Mouse (Mus musculus) embryonic facial prominence, embryonic 10.5 days (tissue): ENCODE data around the gene Mcrip1. TPM values are rescaled to one million over a fixed set of nuclear protein-coding genes. Genes with fewer than 3 reads are reported as not detected.
"Not testable (repeated sequence)": the region's sequence is repeated elsewhere in the genome, so short reads cannot be mapped to it uniquely, and the experiment has no call there.

Source experiments
- DNase-seq: peaks from one replicate; pipeline ENCODE4 v3.0.0-alpha.2; 2017; ENCODE audit warnings: low spot score
- H3K27ac ChIP-seq: fragments of 300-500 bp; sonication (generic); replicated peaks from 2 replicates; pipeline ENCODE4 v1.5.1; 2016; ENCODE audit warnings: mild to moderate bottlenecking
- H3K27me3 ChIP-seq: fragments of 300-500 bp; sonication (generic); replicated peaks from 2 replicates; pipeline ENCODE4 v1.6.1; 2016; ENCODE audit warnings: low read depth, mild to moderate bottlenecking; ENCODE audit not compliant: poor library complexity, severe bottlenecking
- H3K36me3 ChIP-seq: fragments of 300-500 bp; sonication (generic); replicated peaks from 2 replicates; pipeline ENCODE4 v1.6.1; 2016; ENCODE audit warnings: mild to moderate bottlenecking, moderate library complexity
- H3K4me1 ChIP-seq: fragments of 300-500 bp; sonication (generic); 2 replicates; pipeline ENCODE4 v1.6.1; 2016
- H3K4me3 ChIP-seq: fragments of 300-500 bp; sonication (generic); 2 replicates; pipeline ENCODE4 v1.5.1; 2016; ENCODE audit warnings: mild to moderate bottlenecking, moderate library complexity
- H3K9me3 ChIP-seq: fragments of 300-500 bp; sonication (generic); 2 replicates; pipeline ENCODE4 v1.6.1; 2016; ENCODE audit warnings: mild to moderate bottlenecking
- WGBS: fragments of 180-500 bp; shearing (Covaris S2); methylation state at CpG from one replicate; pipeline ENCODE4 v1.1.7; 2016; 5-methylcytosine and 5-hydroxymethylcytosine counted together
- polyA plus RNA-seq: library from polyadenylated mRNA; unstranded; fragments of >200 nt; fragmentation: Nextera tagmentation; extraction: Ambion mirVana; gene quantifications from 2 replicates; pipeline ENCODE4 v1.2.1, GENCODE M21; 2016

The Mcrip1 gene
- 201 and 221 TPM in 2 replicates for polyA plus RNA-seq

DNA sequence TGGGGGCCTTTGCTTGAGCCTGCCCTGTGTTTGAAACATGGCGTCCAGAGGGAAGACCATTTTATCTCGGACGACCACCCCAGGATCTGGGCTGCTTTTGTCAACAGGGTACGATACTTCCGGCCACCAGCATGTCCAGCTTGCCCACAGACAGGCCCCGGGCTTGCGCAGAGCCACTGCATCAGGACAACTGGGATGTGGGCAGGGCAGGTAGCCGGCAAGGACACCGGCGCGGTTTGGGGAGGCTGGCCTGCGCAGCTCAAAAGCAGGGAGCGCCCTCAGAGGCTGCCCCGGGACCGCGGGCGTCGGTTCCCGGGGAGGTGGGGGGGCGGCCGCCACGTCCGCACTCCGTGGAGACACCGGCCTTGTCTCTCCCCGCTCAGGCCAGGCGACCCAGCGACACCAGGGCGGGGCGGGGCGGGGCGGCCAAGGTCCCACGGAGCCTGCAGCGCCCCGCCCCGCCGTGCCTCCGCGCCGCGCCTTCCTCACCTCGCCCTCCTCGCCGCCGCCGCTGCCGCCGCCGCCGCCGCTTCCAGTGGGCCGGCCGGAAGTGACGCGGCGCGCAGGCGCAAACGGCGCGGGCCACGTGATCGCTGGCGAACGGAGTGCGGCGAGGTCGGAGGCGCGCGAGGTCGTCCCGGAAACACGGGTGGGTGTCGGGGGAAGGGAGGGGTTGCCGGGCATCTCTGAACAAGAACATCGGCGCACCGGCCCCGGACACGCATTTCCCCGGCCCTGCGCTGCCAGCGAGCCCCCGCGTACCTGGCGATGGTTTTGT is at the start of gene Mcrip1:
Mcrip1 (minus strand) TSS at position 560 of the 778 bp plus-strand sequence.
- Histone ChIP-seq H3K36me3 (peaks cover 30% of the 10 kb centered on the region), H3K27ac (peak within 1 kb of the TSS; percentile 92), H3K4me3 (peak within 1 kb of the TSS; percentile 78), H3K4me1 (peaks cover 35% of the 10 kb centered on the region), H3K27me3 (no peaks in the 10 kb centered on the region), H3K9me3 (no peaks in the 10 kb centered on the region)
- peak; percentile 94 for DNase-seq
- under 1% methylated on average over 84 of the region's 87 CpGs for WGBS

DNA sequence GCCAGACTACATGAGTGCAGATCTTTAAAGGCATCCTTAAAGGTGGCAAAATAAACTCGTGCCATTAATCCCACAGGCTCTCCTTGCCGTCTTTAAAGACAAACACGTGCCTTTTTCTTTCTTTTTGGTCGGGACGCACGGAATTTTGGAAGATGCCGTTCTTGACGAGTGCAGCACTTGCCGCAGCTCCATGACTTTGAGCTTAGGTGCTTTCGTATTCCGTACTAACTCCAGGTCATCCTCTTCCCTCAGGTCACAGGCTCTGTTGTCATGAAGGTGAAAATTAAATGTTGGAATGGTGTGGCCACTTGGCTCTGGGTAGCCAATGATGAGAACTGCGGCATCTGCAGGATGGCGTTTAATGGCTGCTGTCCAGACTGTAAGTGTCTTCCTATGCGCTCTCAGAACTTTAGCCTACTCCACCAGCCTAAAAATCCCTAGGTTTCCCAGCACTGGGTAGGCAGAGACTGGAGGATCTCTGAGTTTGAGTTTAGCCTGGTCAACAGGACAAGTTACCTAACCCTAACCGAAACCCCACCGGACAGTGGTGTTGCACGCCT is 49.5 kb upstream of the Mcrip1 start:
- Histone ChIP-seq H3K36me3 (peaks cover 77% of the 10 kb centered on the region), H3K27me3 (no peaks in the 10 kb centered on the region), H3K4me1 (peaks cover 34% of the 10 kb centered on the region), H3K4me3 (peak overlapping the region; percentile 99), H3K27ac (peak overlapping the region; percentile 99), H3K9me3 (no peaks in the 10 kb centered on the region)
- 54% methylated on average over 17 of the region's 17 CpGs for WGBS
- no peak for DNase-seq

DNA sequence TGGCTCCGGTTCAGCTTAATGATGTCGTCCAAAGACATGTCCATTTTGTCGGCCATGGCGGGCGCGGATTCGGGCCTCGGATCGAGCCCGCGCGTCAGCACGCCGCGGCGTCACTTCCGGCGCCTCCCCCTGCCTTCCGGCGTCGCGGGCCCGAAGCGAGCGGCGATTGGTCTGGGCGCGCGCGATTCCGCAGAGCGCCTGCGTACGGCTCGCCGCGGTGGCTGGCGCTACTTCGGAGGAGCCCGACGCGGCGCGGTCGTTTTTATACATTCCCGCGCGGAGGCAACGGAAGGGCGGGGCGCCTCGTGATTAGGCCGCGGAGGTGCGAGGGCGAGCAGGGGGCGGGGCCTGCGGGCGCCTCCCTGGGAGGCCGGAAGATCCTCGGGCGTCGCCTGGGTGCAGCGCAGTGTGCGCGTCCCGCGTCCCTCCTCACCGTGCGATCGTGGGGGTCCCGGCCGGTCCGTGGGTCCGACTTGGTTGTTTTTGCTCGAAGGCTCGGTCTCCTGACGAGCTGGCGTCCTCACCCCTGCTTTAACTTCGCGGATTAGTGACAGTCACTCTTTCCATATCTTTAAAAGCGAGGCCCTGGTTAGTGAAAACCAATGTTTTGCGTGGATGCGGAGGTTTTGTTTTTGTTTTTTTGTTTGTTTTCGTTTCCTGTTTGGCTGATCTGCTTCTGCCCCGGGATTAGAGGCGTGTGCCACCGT is 48.9 kb upstream of the Mcrip1 start, which contains the start of the genes Alyref and Anapc11:
Alyref (minus strand) TSS at position 83 of the 707 bp plus-strand sequence.
Anapc11 (plus strand) TSS at position 139 of the 707 bp plus-strand sequence.
- Histone ChIP-seq H3K9me3 (no peaks in the 10 kb centered on the region), H3K4me3 (peak within 1 kb of the TSS; percentile 99), H3K27ac (peak within 1 kb of the TSS; percentile 99), H3K4me1 (peaks cover 34% of the 10 kb centered on the region), H3K27me3 (no peaks in the 10 kb centered on the region), H3K36me3 (peaks cover 77% of the 10 kb centered on the region)
- peak; percentile 97 for DNase-seq
- WGBS: under 1% methylated on average over 88 of the region's 88 CpGs

DNA sequence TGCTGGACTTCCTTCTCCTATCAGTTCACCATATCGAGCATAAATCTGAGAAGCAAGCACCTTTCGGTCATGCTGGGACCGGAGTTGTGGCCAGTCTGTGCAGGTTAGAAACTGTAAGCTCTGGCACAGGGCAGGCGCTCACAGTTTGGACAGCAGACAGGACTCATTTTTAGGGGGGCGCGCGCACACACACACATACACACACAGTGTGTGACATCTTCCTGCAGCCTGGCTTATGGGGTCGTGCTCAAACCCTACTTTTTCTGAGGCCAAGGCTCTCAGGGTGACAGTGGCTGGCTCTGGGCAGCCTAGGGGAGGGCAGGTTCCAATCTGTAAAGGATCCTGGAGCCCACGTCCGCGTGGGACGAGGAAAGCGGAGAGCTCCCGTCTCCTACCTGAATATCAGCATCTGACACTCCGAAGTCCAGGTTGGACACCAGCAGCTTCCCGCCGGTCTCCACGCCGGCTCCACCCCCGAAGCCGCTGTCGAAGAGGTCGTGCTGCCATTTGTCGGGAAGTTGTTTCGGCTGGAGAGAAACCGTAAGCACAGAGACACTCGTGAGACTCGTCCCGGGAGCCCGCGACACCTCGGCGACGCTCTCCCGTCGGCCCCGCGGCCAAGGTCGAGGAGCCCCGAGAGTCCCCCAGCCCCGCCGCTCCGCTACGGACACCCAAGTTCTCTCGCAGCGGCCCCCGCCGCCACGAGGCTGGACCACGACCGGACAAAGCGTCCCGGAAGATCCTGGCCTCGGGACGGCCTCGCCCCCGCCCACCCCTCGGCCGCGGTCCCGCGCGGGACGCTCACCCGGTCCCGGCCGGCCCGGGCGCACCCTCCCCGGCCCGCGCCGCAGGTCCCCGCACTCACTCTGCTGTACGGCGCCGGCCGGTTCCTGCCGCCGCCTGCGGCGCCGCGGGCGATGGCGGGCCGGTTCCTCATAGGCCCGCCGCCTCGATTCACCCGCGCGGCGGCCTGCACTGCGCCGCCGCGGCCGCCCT is 48.0 kb upstream of the Mcrip1 start:
- Histone ChIP-seq H3K36me3 (peaks cover 77% of the 10 kb centered on the region), H3K27me3 (no peaks in the 10 kb centered on the region), H3K27ac (peak overlapping the region; percentile 99), H3K4me1 (peaks cover 34% of the 10 kb centered on the region), H3K9me3 (no peaks in the 10 kb centered on the region), H3K4me3 (peak overlapping the region; percentile 99)
- WGBS: 5% methylated on average over 99 of the region's 99 CpGs
- DNase-seq: peak; percentile 44

DNA sequence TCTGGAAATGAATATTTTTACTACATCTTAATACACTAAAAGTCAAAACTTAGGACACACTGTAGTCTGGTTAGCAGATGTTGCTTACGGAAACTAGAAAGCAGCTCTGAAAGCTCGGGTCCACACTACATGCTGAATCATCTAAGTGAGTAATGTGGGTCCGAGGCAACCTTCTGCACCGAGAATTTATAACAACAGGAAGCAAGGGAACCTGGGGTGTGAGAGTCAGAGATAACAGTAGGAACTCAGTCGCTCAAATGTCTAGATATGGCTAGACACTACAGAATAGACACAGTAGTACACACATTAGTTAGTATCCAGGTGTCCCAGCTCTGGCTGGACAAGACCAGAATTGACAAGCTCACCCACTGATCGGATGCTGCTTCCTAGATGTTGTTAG is 39.0 kb upstream of the Mcrip1 start:
- 93% methylated on average over 6 of the region's 6 CpGs for WGBS
- peaks cover 100% of the 10 kb centered on the region for H3K36me3 ChIP-seq

DNA sequence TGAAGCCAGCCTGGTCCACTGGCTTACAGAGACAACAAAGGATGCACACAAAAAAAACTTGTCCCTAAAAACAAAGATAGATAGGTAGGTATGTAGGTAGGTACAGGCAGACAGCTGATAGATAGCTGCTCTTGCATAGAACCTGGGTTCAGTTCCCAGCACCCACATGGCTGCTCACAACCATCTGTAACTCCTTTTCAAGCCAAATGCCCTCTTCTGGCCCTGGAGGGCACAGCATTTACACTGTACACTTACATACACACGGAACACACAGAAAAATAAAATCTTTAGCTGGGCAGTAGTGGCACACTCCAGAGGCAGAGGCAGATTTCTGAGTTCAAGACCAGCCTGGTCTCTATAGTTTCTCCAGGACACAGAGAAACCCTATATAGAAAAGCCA is 34.4 kb upstream of the Mcrip1 start:
- peaks cover 30% of the 10 kb centered on the region for H3K4me1 ChIP-seq
- H3K4me3 ChIP-seq: no peak overlapping the region
- H3K27ac ChIP-seq: no peak overlapping the region
- 91% methylated on average over 1 of the region's 1 CpGs for WGBS
- H3K9me3 ChIP-seq: peaks cover 5% of the 10 kb centered on the region; the same call in 1 of the 2 replicates
- DNase-seq: no peak
- H3K36me3 ChIP-seq: peaks cover 77% of the 10 kb centered on the region
- H3K27me3 ChIP-seq: no peaks in the 10 kb centered on the region

More for the DNA sequence above, 39.0 kb upstream of the Mcrip1 start:
- H3K27ac ChIP-seq: no peak overlapping the region
- H3K4me1 ChIP-seq: no peaks in the 10 kb centered on the region
- peaks cover 5% of the 10 kb centered on the region; the same call in 1 of the 2 replicates for H3K9me3 ChIP-seq
- H3K27me3 ChIP-seq: no peaks in the 10 kb centered on the region
- no peak for DNase-seq
- no peak overlapping the region for H3K4me3 ChIP-seq

DNA sequence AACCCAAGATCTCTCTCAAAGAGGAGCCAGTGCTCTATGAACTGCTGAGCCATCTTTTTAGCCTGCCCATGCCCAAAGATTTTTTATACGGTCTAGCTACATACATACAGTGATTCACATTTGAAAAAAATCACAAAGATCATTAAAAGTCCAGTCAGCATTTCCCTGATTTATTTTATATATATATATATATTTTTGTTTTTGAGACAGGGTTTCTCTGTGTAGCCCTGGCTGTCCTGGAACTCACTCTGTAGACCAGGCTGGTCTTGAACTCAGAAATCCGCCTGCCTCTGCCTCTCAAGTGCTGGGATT is 33.4 kb upstream of the Mcrip1 start:
- H3K36me3 ChIP-seq: peaks cover 77% of the 10 kb centered on the region

DNA sequence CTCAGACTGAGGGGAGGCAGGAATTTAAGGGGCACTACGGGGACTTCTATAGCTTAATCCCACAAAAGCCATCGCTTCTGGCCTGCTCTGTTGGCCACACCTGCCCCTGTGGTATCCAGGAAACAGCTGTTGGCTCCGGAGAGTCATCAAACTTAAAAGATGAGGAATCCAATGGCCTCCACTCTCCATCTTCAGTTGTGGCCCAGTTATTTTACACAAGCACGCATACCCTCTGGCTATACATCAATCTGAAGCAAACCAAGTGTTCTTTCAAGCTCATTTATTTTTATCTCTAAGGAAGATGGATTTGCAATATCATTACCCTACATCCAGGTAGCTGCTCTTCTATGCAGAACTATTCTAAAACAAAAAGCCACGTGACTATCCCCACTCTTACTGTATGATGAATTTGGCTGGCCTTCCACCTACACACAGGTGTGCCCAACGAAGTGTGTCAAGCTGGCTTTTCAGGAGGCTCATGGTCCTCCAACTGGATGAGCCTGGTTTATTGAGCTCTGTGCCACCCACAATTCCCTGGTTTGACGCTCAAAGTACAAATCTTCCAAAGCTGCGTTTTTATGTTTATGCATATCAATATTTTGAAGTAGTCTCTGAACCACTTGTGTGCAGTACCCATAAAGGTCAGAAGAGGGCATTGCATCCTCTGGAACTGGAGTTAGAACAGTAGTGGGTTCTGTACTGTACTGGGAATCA is 32.9 kb upstream of the Mcrip1 start:
- peaks cover 77% of the 10 kb centered on the region for H3K36me3 ChIP-seq
- H3K4me1 ChIP-seq: peaks cover 37% of the 10 kb centered on the region
- H3K4me3 ChIP-seq: peak overlapping the region; percentile 92
- no peak for DNase-seq
- peak overlapping the region; percentile 96 for H3K27ac ChIP-seq
- H3K27me3 ChIP-seq: no peaks in the 10 kb centered on the region
- WGBS: 77% methylated on average over 8 of the region's 8 CpGs
- H3K9me3 ChIP-seq: peaks cover 5% of the 10 kb centered on the region; the same call in 1 of the 2 replicates

More for the DNA sequence above, 33.4 kb upstream of the Mcrip1 start:
- H3K4me1 ChIP-seq: peaks cover 37% of the 10 kb centered on the region
- not testable (repeated sequence) for H3K27me3 ChIP-seq, H3K27ac ChIP-seq, DNase-seq, H3K9me3 ChIP-seq
- WGBS: 95% methylated on average over 2 of the region's 2 CpGs
- peak overlapping the region; percentile 92 for H3K4me3 ChIP-seq

DNA sequence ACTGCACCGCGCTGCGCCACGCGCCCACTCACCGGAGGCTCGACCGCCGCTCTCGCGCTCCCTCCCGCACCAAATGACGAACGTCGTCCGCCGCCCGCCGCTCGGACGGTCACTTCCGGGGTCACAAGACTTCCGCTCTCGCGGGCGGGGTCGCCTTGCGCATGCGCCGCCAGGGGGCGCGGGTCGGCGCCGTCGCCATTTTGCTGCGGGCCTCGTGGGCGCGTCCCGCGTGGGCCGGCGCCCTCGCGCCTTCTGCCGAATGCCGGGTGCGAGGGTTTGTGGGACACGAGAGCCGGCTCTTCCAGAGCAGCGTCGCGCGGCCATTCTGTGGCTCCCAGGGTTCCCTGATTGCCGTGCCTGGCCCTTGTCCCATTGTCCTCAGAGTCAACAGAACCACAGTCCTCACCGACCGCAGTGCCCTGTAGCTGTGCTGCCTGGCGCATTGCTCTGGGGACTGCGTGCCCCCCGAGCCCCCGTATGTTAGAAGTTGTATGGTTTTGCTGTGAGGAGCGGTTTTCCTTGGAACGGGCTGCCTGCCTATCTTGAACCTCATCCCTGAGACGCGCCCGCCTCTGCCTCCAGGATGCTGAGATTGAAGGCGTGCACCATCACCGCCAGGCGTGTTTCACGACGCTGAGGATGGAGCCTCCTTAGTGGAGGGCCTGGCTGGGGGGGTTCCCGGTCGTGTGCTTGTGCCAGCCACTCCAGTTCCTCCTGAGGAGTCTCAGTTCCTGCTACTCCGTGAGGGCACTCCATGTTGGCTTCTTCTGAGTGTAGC is 32.2 kb upstream of the Mcrip1 start, which contains the start of gene Arhgdia:
Arhgdia (minus strand) TSS at position 135 of the 778 bp plus-strand sequence.
- peak within 1 kb of the TSS; percentile 96 for H3K27ac ChIP-seq
- peak within 1 kb of the TSS; percentile 92 for H3K4me3 ChIP-seq
- H3K36me3 ChIP-seq: peaks cover 77% of the 10 kb centered on the region
- peaks cover 37% of the 10 kb centered on the region for H3K4me1 ChIP-seq
- peak; percentile 91 for DNase-seq
- H3K9me3 ChIP-seq: peaks cover 5% of the 10 kb centered on the region; the same call in 1 of the 2 replicates
- no peaks in the 10 kb centered on the region for H3K27me3 ChIP-seq
- whole genome bisulfite sequencing: 4% methylated on average over 75 of the region's 75 CpGs

DNA sequence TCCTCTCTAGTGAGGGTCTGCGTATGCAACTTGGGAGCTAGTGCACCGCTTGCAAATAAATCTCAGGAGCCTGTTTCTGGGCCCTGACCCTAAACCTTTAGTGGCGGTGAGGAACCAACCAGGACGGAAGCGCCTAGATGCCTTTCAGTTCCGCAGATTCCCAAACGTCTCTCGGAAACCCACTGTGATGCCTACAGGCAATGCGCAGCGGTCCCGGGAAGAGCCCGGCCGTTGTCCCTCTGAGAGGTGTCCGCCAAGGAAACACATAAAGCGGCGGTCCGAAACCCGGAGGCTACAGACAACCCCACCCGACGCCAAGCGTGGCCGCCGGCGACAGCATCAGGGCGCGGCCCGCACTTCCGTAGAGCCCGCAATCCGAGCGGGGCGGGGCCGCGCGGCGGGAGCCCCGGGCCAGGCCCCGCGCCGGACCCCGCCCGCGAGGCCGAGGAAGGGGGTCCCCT is 31.4 kb upstream of the Mcrip1 start:
- Histone ChIP-seq H3K4me3 (peak overlapping the region; percentile 92), H3K27ac (peak overlapping the region; percentile 96), H3K9me3 (peaks cover 5% of the 10 kb centered on the region; the same call in 1 of the 2 replicates), H3K4me1 (peaks cover 37% of the 10 kb centered on the region), H3K27me3 (no peaks in the 10 kb centered on the region), H3K36me3 (peaks cover 75% of the 10 kb centered on the region)
- DNase-seq: peak; percentile 51
- WGBS: under 1% methylated on average over 44 of the region's 44 CpGs
